Mouse (Mus musculus) gastrocnemius, postnatal 25 days (tissue): ENCODE measurements around the gene Rnf169. TPM values are rescaled to one million over a fixed set of nuclear protein-coding genes. Genes with fewer than 3 reads are reported as not detected.
A peak's percentile ranks its signal among the peaks of the same experiment; 100 is the strongest.
"Not testable (repeated sequence)": the region's sequence is repeated elsewhere in the genome, so short reads cannot be mapped to it uniquely, and the experiment has no call there.

Source experiments
- DNase-seq: peaks from one replicate; pipeline ENCODE4 v3.0.0; 2022
- total RNA-seq, 2 experiments: library from RNA; stranded (reverse); gene quantifications; 1 replicate in 1 of 2; 2 replicates in 1 of 2; pipeline ENCODE4 v1.2.3; 2021

Gene Rnf169
- total RNA-seq, 2 experiments from 2014 or later: 4.7 to 5.3 TPM

DNA sequence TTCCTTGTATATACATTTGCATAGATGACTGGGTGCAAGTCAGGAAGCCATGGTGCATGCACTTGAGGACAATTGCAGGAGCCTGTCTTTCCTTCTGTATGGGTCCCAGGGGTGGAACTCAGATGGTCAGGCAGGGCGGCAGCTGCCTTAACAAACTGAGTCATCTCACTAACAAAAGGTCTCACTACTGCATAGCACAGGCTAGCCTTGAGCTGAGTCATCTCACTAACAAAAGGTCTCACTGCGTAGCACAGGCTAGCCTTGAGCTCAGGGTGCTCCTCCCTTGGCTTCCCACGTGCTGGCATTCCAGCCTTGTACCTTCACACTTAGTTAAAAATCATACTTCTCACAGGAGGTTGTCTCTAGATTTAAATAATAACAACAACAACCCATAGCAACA lies 34.3 kb downstream of the Rnf169 start:
- DNase-seq: no peak

DNA sequence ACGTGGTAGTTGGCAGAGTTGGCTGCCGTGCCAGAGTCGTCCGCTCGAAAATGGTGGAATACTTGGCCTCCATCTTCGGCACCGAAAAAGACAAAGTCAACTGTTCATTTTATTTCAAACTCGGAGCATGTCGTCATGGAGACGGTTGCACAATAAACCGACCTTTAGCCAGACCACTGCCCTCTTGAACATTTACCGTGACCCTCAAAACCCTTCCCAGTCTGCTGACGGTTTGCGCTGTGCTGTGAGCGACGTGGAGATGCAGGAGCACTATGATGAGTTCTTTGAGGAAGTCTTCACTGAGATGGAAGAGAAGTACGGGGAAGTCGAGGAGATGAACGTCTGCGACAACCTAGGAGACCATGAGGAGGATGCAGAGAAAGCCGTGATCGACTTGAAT lies 35.2 kb downstream of the Rnf169 start:
- not testable (repeated sequence) for DNase-seq

DNA sequence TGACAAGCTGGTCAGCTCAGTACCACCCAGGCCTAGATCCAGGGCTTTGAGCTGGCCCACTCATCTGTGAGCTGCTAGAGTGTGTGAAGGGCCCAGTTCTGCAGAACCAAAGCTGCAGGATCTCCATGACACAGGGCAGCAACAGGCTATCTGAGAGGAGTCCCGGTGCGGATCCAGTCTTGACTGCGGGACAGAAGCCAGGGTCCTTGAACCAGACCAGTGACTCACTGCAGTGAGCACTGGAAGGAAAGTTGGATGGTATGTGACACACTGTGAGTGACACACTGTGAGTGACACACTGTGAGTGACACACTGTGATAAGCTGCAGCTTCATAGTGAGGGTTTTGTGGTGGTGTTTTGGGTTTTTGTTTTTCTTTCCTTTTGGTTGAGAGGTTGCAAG lies 35.7 kb downstream of the Rnf169 start:
- DNase-seq: no peak

DNA sequence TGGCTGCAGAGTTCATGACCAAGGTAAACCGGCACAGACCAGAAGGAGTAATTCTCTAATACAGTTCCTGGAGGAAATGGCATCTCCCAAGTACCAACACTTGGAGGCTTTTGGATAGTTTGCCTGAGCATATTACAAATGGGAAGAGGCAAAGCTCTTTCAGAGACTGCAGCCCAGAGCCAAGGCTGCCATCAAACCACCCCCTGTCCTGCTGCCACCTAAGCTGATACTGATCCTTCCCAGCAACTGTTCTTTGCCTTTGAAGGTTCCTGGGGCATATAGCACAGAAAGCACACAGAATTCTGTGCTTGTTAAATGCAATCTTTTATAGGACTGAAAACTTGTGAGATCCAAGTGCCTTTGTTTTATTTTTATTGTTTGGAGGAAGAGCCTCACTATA lies 39.6 kb downstream of the Rnf169 start:
- no peak for DNase-seq

DNA sequence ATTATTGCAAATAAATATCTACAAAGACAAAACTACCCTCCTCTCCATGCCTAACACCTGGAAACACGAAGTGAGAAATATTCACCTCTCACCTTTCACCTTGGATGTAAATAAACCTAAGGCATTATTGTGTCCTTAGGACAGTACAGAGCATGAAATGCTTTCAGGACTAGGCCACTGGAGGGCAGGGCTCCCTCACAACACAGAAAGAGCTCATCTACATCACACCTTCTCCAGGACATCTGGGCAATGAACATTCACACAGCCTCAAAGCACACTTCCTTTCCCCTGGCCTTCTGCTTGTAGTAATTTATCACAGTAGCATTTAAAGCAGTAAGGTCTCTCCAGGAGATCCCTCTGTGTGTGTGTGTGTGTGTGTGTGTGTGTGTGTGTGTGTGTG lies 44.5 kb downstream of the Rnf169 start:
- no peak for DNase-seq

DNA sequence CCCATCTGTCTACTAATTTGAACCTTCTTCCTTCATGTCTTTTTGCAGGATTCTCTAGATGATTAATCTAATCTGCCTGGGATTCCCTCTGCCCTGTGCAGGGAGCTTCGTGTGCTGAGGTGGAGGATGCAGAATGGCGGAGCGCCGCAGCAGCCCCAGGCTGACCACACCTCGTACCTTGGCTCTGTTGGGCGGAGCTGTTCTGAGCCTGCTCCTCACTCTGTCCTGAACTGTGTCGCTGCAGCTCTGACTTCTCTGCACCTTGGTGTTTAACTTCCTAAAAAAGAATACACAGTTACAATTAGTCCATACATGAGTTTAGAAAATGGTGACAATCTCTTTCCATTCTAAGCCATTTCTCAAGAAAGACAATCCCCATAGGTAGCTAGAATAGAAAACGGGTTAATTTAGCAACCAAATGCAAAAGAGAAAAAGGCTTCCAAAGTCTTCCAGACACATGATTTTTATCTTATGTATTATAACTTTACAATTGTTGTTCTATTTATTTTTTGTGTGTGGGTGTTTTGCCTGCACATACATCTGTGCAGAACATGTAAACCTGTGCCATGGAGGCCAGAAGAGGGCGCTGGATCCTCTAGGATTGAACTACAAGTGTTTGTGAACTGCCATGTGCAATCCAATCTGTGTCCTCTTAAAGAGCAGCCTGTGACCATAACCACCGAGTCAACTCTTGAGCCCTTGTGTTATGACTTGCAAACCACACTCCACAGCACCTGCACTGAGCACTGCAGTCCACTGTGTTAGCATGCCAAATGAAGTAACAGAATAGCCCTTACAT lies 53.1 kb downstream of the Rnf169 start:
- DNase-seq: peak; percentile 43

DNA sequence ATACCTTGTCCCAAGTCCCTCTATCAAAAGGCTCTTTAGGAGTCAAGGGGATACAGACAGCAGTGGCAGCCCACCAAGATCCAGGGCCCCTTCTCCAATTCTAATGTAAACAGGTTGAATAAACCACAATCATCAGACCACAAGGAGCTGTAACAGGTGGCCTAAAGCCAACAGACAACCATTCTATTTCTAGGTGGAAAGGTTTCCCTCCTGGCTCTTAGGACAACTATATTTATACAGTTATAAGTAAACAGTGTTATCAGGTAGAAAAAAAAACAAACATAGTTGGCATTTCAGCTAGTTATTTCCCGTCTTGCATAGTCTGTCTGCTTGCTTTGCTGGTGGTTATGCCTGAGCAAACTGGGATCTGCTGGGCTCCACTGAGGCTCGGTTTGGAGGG lies 59.8 kb downstream of the Rnf169 start:
- no peak for DNase-seq

DNA sequence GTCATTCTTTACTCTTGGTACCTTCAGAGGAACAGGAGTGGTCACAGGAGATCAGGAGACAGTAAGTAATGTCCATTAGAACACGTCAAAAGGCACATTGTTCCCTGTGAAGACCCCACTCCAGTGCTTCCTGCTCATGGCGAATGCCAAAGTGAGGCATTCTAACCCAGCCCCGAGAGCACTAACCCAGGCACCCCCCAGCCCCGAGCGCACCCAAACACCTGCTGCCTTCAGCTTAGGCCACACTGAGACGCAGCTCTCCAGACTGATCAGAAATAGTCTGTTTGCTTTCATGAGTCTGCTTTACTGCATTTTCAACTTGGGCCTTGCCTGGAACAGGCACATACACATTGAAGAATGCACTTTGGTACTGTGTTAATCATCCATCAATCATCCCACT lies 60.3 kb downstream of the Rnf169 start:
- DNase-seq: no peak

DNA sequence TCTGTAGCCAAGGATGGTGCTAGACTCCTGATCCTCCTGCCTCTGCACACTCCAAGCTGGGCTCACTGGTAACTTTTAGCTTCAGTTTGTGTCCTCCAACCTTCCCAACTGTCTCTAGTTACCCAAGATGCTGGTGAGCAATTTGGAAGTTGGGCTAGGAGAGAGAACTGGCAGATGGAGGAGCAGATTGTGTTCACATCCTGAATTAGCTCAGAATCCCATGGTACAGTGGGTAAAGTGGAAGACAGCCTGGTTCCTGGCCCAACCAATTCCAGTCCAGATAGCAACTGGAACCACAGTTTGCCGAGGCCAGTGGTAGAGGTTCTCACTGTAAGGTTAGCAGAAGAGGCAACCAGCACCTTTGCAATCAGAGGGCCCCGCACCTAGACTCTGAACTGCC lies 61.1 kb downstream of the Rnf169 start:
- DNase-seq: no peak

DNA sequence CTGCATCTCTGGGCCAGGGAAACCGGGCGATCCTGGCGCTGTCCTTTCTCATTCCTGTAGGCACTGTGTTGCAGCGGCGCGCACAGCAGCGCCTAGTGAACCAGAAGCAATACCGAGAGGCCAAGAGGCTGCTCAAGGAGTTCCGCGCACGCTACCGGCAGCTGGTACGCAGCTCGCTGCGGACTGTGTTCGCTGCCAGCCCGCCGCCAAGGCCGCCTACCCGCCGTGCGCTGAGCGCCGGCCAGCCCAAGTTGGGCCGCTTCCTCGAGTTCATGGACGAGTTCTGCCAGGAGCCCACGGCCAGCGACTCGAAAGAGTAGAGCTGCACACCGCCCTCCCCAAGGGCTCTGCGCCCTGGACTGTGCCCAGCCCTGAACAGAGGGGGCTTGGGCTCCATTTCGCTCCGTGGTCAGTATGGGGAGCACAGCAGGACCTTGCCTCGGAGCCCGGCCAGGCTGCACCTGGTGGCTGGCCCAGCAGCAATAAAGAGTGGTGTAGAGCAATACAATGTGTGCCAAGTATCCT lies 62.9 kb downstream of the Rnf169 start:
- DNase-seq: peak; percentile 60

DNA sequence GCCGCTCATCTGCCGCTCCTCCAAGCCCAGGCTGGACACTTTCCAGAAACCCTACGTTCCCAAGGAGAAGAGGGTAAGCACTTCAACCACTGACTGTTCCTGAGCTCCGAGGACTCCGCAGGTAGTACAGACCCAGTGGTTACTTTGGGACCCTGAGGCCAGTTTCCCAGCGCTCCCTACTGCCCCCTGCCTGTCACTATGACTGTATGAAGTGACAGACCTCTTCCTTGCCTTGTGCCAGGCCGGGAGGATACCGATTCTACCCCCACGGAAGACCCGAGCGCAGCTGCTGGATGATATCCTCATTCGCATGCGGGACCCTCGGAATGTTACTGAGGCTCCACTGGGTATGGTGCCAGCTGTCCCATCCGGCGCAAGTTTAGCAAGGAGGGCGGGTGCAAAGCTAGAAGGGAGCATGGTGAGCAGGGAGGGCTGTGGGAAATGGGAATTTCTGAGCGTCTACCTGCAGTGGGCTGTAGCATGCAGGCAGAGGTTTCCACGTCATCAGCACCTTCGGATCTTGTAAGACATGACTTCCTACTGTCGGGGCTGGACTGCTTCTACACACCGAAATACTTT lies 63.4 kb downstream of the Rnf169 start:
- peak; percentile 23 for DNase-seq

DNA sequence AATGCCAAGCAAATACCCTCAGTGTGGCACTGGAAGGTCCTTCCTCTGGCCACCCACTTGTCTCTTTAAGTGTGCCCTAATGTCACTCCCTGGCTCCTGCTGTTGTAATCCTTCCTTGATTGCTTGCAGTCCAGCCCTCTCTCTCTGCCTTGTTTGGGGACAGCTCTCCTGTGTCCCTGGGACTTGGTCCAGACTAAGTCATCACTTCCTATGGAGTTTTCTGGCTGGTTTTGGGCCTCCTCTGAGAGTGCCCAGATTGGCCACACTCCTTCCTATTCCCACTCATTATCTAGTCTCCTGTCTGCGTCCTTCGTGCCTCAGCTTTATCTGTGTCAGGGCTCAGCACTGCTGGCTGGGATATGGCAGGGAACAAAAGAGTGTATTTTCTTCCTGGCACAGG lies 64.7 kb downstream of the Rnf169 start:
- DNase-seq: no peak

DNA sequence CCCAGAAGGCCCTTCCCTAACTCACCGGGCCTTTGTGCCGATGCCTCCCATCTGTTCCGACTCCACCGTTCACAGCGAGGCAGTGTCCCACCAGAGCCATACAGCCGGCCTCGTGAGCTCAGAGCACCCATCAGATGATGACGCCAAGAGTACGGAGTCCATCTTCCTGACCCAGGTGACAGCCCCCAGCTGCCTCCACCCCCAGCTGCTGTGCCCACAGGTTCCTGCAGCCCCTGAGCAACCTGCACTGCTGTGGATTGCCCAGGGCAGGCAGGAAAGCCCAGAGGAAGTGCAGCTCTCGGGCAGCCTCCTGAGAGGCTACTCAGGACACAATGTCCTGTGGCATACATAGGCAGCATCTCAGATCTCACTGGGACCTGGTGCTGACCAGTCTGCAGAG lies 65.9 kb downstream of the Rnf169 start:
- DNase-seq: no peak

DNA sequence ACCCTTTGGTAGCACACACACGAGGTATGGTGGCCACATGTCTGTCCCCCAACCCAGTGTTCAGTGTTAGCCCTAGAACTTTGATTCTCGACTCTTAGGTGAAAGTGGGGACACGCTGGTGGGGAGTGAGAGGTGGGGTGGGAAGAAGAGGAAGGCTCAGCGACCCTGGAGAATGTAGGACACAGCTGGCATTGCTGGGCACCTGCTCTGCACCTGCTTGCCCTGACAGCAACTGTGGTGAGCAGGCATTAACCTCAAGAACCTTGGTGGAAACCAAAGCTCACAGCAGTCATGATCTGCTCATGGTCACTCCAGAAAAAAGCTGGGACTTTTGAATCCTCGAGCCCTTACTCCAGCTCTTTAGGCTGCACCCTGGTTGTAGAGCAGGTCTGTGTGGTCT lies 69.2 kb downstream of the Rnf169 start:
- DNase-seq: peak; percentile 28

DNA sequence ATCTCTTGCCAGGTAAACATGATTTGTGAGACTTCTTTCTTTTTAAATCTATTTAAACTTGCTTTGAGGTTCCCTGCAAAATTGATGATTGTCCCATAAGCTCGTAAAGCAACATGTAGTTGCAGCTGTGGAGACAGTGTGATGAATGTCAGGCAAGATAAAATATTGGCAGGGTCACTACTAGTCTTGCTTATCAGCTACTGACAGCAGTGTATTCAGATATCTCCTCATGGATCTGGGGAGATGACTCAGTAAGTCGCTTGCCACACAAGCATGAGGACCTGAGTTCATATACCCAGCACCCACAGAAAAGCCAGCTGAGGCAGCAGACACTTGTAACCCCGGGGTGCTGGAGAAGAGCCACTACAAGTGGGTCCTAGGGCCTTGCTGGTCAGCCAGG lies 72.8 kb downstream of the Rnf169 start:
- no peak for DNase-seq

DNA sequence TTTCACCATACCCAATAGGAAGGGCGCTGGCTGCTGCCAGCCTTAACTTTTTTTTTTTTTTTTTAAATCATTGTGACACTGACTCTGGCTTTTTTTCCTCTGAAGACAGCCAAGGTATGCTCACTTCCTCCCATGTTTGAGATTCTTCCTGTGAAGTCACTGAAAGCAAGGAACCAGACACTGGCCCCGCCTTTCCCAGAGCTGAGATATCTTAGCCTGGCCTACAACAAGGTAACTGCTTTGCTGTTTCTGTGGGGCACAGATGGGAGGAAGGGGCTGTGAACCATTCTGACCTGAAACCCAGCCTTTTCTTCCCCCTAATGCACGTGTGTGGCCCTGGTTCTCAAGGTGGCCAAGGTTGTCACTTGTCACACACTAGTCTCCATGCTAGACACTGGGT lies 73.9 kb downstream of the Rnf169 start:
- DNase-seq: no peak

DNA sequence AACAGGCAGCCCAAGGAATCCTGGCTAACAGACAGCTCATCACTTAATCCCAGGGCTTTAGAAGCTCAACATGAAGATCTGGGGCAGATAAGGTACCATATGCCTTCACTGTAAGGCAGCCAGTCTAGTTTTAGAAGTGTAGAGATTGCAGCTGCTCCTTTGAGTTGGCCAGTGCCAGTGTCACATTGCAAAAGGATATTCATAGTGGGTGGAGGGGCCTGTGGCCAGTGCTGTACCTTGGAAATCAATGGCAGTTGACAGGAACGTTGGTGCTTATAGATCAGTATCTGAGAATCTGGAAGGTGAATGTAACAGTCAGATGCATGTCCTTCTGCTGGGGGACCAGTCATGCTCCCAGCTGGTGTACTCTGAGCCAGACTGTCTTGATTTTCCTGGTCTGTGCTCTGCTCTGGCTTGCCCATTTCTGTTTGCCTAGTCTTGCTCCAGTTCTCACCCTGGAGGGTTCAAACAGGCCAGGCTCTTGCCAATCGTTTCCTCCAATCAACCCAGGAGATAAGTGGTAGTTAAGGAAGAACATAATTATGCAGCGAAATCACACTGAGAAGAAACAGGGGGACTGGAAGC lies 75.7 kb downstream of the Rnf169 start:
- no peak for DNase-seq

DNA sequence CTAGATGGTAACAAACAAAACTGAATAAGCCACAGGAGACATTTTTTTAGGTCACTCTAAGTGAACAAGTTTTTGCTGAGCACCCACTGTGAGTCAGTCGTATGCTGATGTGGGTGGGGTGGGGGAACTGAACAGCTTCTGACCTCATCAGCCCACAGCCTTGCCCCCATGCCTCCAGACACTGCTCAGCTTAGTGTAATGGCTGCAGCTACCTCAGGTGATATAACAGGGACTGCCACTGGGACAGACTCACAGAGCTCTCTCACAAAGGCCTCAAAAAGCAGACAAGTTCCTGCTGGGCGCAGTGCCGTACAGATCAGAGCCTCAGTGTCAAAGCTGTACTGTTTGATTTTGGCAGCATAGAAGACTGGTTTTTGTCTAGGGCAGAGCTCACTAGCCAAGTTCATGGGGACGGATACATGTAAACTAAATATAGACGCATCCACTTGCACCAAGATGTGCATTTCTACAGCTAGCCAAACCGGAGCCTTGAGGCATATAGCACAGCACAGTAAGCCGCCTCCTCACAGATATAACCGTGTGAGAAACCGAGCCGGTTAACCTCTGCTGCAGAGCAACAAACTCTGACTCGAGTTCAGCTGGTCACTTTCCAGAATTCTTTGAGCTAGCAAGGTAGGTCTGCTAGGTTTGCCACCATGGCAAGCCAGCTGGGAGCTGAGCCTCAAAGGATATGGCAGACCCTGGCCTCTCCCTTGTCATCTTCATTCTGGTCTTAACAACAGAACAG lies 77.2 kb downstream of the Rnf169 start:
- no peak for DNase-seq

DNA sequence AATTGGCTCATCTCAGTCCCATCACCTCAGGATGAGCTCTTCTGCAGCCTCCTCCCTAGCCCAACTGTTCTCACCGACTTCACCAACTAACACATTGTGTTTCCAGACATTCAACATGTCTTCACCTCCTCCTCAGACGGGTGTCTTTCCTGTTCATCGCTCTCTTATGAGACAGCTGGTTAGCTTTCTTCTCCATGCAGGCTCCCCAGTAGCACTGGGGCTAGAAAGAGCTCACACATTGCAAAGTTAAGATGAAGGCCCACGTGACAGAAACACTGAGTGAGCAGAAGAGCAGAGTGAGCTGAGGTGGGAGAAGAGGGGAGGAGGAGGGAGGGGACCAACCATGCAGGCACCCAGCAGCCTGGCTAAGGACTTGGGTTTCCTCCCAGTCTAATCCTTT lies 78.0 kb downstream of the Rnf169 start:
- no peak for DNase-seq

DNA sequence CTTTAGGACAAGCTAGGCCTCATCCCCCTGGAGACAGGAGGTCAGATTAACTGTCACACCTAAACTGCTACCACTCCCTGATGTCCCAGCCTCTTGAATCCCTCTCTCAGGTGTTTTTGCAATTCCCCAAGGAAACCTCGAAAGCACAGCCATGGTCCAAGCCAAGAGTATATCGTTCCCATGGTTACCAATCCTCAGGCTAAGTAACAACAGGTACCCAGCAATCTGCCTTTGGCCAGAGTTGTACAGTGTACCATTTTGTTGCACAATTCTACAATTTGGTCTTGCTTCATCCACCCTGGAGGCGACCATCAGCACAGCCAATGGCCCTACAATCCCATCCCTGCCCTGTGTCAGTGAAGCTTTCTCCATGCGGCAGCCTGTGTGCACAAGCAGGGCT lies 83.3 kb downstream of the Rnf169 start:
- no peak for DNase-seq

DNA sequence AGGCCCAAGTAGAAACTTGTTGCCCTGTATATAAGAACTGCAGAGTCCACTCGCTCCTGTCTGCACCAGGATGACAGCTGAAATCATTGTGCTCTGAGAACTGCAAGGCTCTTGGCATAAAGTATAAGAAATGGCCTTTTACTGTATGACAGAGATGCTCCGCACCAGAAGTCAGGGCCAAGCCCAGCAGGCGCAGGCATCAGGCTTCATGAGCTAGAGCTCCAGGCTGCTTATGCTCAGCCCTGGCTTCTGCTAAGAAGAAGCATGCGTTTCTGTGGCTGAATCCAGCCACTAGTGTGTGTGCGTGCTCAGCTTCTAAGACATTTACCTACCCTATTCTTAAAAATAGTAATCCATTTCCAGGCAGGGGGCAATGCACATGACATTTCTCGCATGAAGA lies 85.8 kb downstream of the Rnf169 start:
- DNase-seq: no peak

DNA sequence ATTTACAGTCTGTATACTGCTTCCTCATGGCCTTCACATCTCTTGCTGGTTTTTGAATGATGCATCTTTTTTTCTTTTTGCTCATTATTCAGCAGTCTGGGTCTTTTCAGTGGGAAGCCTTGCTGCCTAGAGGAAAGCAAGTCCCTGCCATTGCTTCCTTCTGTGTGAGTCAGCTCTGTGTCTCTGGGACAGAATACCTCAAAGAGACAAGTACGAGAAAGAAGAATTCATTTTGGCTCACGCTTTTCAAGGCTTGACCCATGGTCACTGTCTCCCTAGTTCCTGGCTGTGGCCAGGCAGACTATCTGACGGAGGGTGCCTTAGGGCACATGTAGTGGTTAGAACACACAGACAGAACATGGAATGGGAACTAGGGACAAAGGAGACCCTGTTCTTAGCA lies 86.3 kb downstream of the Rnf169 start:
- DNase-seq: no peak

DNA sequence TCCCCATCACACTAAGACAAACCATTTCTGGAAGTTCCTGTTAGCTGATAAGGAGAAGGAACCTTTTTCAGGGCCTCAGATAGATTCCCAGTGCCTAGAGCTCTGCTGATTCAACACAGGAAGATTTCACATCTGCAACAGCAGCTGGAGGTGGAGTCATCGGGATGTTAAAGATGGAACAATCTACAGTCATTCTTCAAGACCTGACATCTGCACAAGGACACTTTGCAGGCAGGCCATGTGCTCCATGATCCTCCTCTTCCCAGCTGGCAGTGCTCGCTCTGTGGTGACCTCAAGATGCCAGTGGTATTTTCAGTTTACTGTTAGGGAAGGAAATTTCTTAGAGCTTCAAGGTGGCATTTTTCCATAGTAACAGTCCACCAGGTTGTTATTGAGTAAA lies 87.9 kb downstream of the Rnf169 start:
- no peak for DNase-seq
